Mouse (Mus musculus): ENCODE measurements around the gene Mtnr1a. TPM values are rescaled to one million over a fixed set of nuclear protein-coding genes. Genes with fewer than 3 reads are reported as not detected.

Gene Mtnr1a
- polyA plus RNA-seq, 1 experiment = not detected

- Histone ChIP-seq H3ac (ENCODE audit: control insufficient read depth, insufficient read length) (no peak overlapping the region), H3K36me3 (ENCODE audit: control insufficient read depth, insufficient read depth) (peaks cover 15% of the 10 kb centered on the region), H3K79me2 (ENCODE audit: control insufficient read depth, insufficient read depth) (no peaks in the 10 kb centered on the region), H3K27me3 (ENCODE audit: control insufficient read depth, insufficient read depth, insufficient read length) (no peaks in the 10 kb centered on the region), H3K4me3 (no peak overlapping the region), H3K4me2 (ENCODE audit: low read depth) (no peak overlapping the region)
- no peak for TF ChIP-seq CEBPB (IDR thresholded peaks at IDR 0.05; ENCODE audit: insufficient read depth, poor library complexity, severe bottlenecking)
- no peak for TF ChIP-seq TCF12 (IDR thresholded peaks at IDR 0.05; ENCODE audit: insufficient read depth, poor library complexity, severe bottlenecking)
- no peak for TF ChIP-seq MYOD1 (IDR thresholded peaks at IDR 0.05; ENCODE audit: control insufficient read depth in 1 of 3, insufficient read length in 2 of 3, low read depth in 2 of 3)
- TF ChIP-seq USF1 (IDR thresholded peaks at IDR 0.05; ENCODE audit: low read depth) = no peak
- TF ChIP-seq POLR2AphosphoS2 (IDR thresholded peaks at IDR 0.05; ENCODE audit: insufficient read length, low read depth) = no peak
- no peak for TF ChIP-seq SRF (IDR thresholded peaks at IDR 0.05; ENCODE audit: control insufficient read depth, insufficient read length, low read depth)
- TF ChIP-seq MAX (IDR thresholded peaks at IDR 0.05; ENCODE audit: low read depth) = no peak
- no peak for TF ChIP-seq E2F4 (IDR thresholded peaks at IDR 0.05; ENCODE audit: insufficient read depth)
- no peak for TF ChIP-seq TCF3 (IDR thresholded peaks at IDR 0.05; ENCODE audit: insufficient read length, low read depth)
- TF ChIP-seq REST (IDR thresholded peaks at IDR 0.05; ENCODE audit: insufficient read depth, insufficient read length) = no peak
- no peak for TF ChIP-seq MYOG (IDR thresholded peaks at IDR 0.05; ENCODE audit: control insufficient read depth in 1 of 3, insufficient read depth in 1 of 3, insufficient read length in 2 of 3, low read depth in 2 of 3)
- no peak for TF ChIP-seq POLR2A (IDR thresholded peaks at IDR 0.05; ENCODE audit: insufficient read length, low read depth)
Measured at GRCm38 (mm10) chr8:45052618-45053017, 16.3 kb upstream of the Mtnr1a start.

GRCm38 (mm10) chr8:45055500-45055899 is 13.4 kb upstream of the Mtnr1a start:
- Histone ChIP-seq H3K4me3 (no peak overlapping the region), H3K36me3 (ENCODE audit: control insufficient read depth, insufficient read depth) (peaks cover 15% of the 10 kb centered on the region), H3ac (ENCODE audit: control insufficient read depth, insufficient read length) (no peak overlapping the region), H3K4me2 (ENCODE audit: low read depth) (no peak overlapping the region), H3K27me3 (ENCODE audit: control insufficient read depth, insufficient read depth, insufficient read length) (no peaks in the 10 kb centered on the region), H3K79me2 (ENCODE audit: control insufficient read depth, insufficient read depth) (no peaks in the 10 kb centered on the region)
- no peak for TF ChIP-seq CEBPB (IDR thresholded peaks at IDR 0.05; ENCODE audit: insufficient read depth, poor library complexity, severe bottlenecking)
- no peak for TF ChIP-seq MAX (IDR thresholded peaks at IDR 0.05; ENCODE audit: low read depth)

- TF ChIP-seq TCF12 (IDR thresholded peaks at IDR 0.05; ENCODE audit: insufficient read depth, poor library complexity, severe bottlenecking) (no peak), REST (IDR thresholded peaks at IDR 0.05; ENCODE audit: insufficient read depth, insufficient read length) (no peak), POLR2AphosphoS2 (IDR thresholded peaks at IDR 0.05; ENCODE audit: insufficient read length, low read depth) (no peak), POLR2A (IDR thresholded peaks at IDR 0.05; ENCODE audit: insufficient read length, low read depth) (no peak), MYOD1 (IDR thresholded peaks at IDR 0.05; ENCODE audit: control insufficient read depth in 1 of 3, insufficient read length in 2 of 3, low read depth in 2 of 3) (no peak), USF1 (IDR thresholded peaks at IDR 0.05; ENCODE audit: low read depth) (no peak), SRF (IDR thresholded peaks at IDR 0.05; ENCODE audit: control insufficient read depth, insufficient read length, low read depth) (no peak), CEBPB (IDR thresholded peaks at IDR 0.05; ENCODE audit: insufficient read depth, poor library complexity, severe bottlenecking) (no peak), MYOG (IDR thresholded peaks at IDR 0.05; ENCODE audit: control insufficient read depth in 1 of 3, insufficient read depth in 1 of 3, insufficient read length in 2 of 3, low read depth in 2 of 3) (no peak), TCF3 (IDR thresholded peaks at IDR 0.05; ENCODE audit: insufficient read length, low read depth) (no peak), MAX (IDR thresholded peaks at IDR 0.05; ENCODE audit: low read depth) (no peak), E2F4 (IDR thresholded peaks at IDR 0.05; ENCODE audit: insufficient read depth) (no peak)
- no peak overlapping the region for H3K4me3 ChIP-seq
- H3ac ChIP-seq (ENCODE audit: control insufficient read depth, insufficient read length) = no peak overlapping the region
Measured at GRCm38 (mm10) chr8:45056810-45057209, 12.1 kb upstream of the Mtnr1a start.

GRCm38 (mm10) chr8:45060083-45060482 is 8.9 kb upstream of the Mtnr1a start:
- no peak overlapping the region for H3ac ChIP-seq (ENCODE audit: control insufficient read depth, insufficient read length)
- H3K36me3 ChIP-seq (ENCODE audit: control insufficient read depth, insufficient read depth) = no peaks in the 10 kb centered on the region
- no peaks in the 10 kb centered on the region for H3K27me3 ChIP-seq (ENCODE audit: control insufficient read depth, insufficient read depth, insufficient read length)
- TF ChIP-seq TCF12 (IDR thresholded peaks at IDR 0.05; ENCODE audit: insufficient read depth, poor library complexity, severe bottlenecking) = no peak
- TF ChIP-seq REST (IDR thresholded peaks at IDR 0.05; ENCODE audit: insufficient read depth, insufficient read length) = no peak
- TF ChIP-seq CEBPB (IDR thresholded peaks at IDR 0.05; ENCODE audit: insufficient read depth, poor library complexity, severe bottlenecking) = no peak
- no peak for TF ChIP-seq POLR2AphosphoS2 (IDR thresholded peaks at IDR 0.05; ENCODE audit: insufficient read length, low read depth)
- TF ChIP-seq E2F4 (IDR thresholded peaks at IDR 0.05; ENCODE audit: insufficient read depth) = no peak
- no peak for TF ChIP-seq MYOD1 (IDR thresholded peaks at IDR 0.05; ENCODE audit: control insufficient read depth in 1 of 3, insufficient read length in 2 of 3, low read depth in 2 of 3)
- TF ChIP-seq POLR2A (IDR thresholded peaks at IDR 0.05; ENCODE audit: insufficient read length, low read depth) = no peak
- no peak for TF ChIP-seq MYOG (IDR thresholded peaks at IDR 0.05; ENCODE audit: control insufficient read depth in 1 of 3, insufficient read depth in 1 of 3, insufficient read length in 2 of 3, low read depth in 2 of 3)
- TF ChIP-seq SRF (IDR thresholded peaks at IDR 0.05; ENCODE audit: control insufficient read depth, insufficient read length, low read depth) = no peak
- TF ChIP-seq TCF3 (IDR thresholded peaks at IDR 0.05; ENCODE audit: insufficient read length, low read depth) = no peak
- no peak for TF ChIP-seq MAX (IDR thresholded peaks at IDR 0.05; ENCODE audit: low read depth)
- no peak for TF ChIP-seq USF1 (IDR thresholded peaks at IDR 0.05; ENCODE audit: low read depth)
- no peak overlapping the region for H3K4me3 ChIP-seq
- H3K79me2 ChIP-seq (ENCODE audit: control insufficient read depth, insufficient read depth) = no peaks in the 10 kb centered on the region
- H3K4me2 ChIP-seq (ENCODE audit: low read depth) = no peak overlapping the region

More at GRCm38 (mm10) chr8:45056810-45057209, 12.1 kb upstream of the Mtnr1a start:
- Histone ChIP-seq H3K27me3 (ENCODE audit: control insufficient read depth, insufficient read depth, insufficient read length) (no peaks in the 10 kb centered on the region), H3K79me2 (ENCODE audit: control insufficient read depth, insufficient read depth) (no peaks in the 10 kb centered on the region), H3K4me2 (ENCODE audit: low read depth) (no peak overlapping the region), H3K36me3 (ENCODE audit: control insufficient read depth, insufficient read depth) (peaks cover 7% of the 10 kb centered on the region)

DNA sequence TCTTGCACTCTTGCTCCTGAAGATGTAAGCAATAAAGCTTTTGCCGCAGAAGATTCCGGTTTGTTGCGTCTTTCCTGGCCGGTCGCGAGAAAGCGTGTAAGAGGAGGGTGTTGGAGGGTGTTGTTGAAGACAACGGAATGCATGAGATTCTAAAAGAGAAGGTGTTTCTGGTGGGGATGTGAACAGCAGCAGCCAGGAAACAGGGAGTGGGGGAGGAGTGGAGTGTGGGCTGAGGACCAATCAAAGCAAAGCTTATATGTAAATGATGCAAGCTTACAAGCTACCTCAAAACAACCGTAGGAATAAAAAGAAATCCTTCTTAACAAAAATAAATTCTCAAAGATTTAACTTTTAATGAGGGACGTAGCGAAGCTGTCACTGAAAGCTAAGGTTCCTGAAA is 6.6 kb upstream of the Mtnr1a start:
- Histone ChIP-seq H3ac (ENCODE audit: control insufficient read depth, insufficient read length) (no peak overlapping the region), H3K4me2 (ENCODE audit: low read depth) (no peak overlapping the region), H3K27me3 (ENCODE audit: control insufficient read depth, insufficient read depth, insufficient read length) (no peaks in the 10 kb centered on the region), H3K4me3 (no peak overlapping the region), H3K36me3 (ENCODE audit: control insufficient read depth, insufficient read depth) (no peaks in the 10 kb centered on the region), H3K79me2 (ENCODE audit: control insufficient read depth, insufficient read depth) (no peaks in the 10 kb centered on the region)
- TF ChIP-seq USF1 (IDR thresholded peaks at IDR 0.05; ENCODE audit: low read depth) (no peak), REST (IDR thresholded peaks at IDR 0.05; ENCODE audit: insufficient read depth, insufficient read length) (no peak), MAX (IDR thresholded peaks at IDR 0.05; ENCODE audit: low read depth) (no peak), CEBPB (IDR thresholded peaks at IDR 0.05; ENCODE audit: insufficient read depth, poor library complexity, severe bottlenecking) (no peak), POLR2AphosphoS2 (IDR thresholded peaks at IDR 0.05; ENCODE audit: insufficient read length, low read depth) (no peak), TCF12 (IDR thresholded peaks at IDR 0.05; ENCODE audit: insufficient read depth, poor library complexity, severe bottlenecking) (no peak), E2F4 (IDR thresholded peaks at IDR 0.05; ENCODE audit: insufficient read depth) (no peak), SRF (IDR thresholded peaks at IDR 0.05; ENCODE audit: control insufficient read depth, insufficient read length, low read depth) (no peak), MYOD1 (IDR thresholded peaks at IDR 0.05; ENCODE audit: control insufficient read depth in 1 of 3, insufficient read length in 2 of 3, low read depth in 2 of 3) (no peak), TCF3 (IDR thresholded peaks at IDR 0.05; ENCODE audit: insufficient read length, low read depth) (no peak), POLR2A (IDR thresholded peaks at IDR 0.05; ENCODE audit: insufficient read length, low read depth) (no peak), MYOG (IDR thresholded peaks at IDR 0.05; ENCODE audit: control insufficient read depth in 1 of 3, insufficient read depth in 1 of 3, insufficient read length in 2 of 3, low read depth in 2 of 3) (no peak)

Measured in myocyte (in vitro differentiated cells).